Mouse (Mus musculus): ENCODE data around the gene Spn. TPM values are rescaled to one million over a fixed set of nuclear protein-coding genes. Genes with fewer than 3 reads are reported as not detected.
"Not testable (repeated sequence)": the region's sequence is repeated elsewhere in the genome, so short reads cannot be mapped to it uniquely, and the experiment has no call there.

The Spn gene
- total RNA-seq (2015; ENCODE audit: low replicate concordance) (16.2 and 30.2 TPM in 2 replicates), total RNA-seq (2017; ENCODE audit: low replicate concordance) (30.8 and 32.0 TPM in 2 replicates)

DNA sequence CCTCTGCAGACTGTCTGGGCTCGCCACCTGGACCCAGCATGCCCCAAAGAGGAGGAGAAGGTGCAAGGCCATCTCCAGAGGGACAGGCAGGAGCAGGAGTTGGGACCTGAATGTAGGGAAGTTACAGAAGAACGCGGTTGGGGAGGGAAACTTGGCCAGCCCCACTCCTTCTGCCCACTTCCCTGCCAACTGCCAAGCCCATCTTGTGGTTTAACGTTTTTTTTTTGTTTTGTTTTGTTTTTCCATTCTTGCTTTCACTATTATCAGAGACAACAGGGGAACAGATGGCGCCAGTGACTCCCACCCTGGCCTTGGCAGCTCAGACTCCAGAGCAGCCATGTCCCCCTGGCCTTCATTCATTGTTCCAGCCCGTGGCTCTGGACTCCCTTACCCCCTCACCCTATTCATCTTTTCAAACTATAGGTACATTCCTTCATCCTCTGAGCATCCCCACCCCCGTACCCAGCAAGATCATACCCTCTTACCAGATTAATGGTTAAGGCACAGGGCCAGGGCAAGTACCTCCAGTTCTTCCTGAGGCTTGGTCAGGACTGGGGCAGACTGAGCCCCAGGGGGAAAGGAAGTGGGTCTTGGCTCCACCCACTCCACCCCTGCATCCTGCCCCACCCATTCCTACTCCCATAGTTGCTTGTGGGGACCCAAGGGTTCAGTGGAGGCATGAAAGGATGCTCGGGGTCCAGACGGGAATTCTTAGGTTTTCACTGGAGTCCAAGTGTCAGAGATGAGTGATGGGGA lies at the start of gene Spn:
Gene Spn (minus strand): TSS at position 562 of the 756 bp plus-strand sequence.
- ATAC-seq (replicated peaks; ENCODE audit: low FRiP score, poor library complexity, severe bottlenecking): peak; percentile 65

DNA sequence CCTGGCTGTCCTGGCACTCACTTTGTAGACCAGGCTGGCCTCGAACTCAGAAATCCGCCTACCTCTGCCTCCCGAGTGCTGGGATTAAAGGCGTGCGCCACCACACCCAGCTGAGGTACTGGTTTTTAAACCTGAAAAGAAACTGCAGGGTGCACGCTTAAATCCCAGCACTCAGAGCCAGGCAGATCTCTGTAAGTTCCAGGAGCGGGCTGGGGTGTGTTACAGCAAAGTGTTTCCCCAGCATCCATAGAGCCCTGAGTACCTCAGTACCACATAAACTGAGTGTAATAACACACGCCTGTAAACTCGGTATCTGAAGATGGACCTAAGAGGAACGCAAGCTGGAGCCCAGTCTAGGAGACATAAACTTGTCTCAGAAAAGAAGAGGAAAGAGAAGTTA lies 49.7 kb upstream of the Spn start:
- ATAC-seq (replicated peaks; ENCODE audit: low FRiP score, poor library complexity, severe bottlenecking): no peak

GRCm38 (mm10) chr7:127185601-127186000 lies 48.0 kb upstream of the Spn start:
- ATAC-seq (replicated peaks; ENCODE audit: low FRiP score, poor library complexity, severe bottlenecking): 0 out of 2 replicates have a peak, but pooled peaks have one; percentile 22

- no peak for ATAC-seq (replicated peaks; ENCODE audit: low FRiP score, poor library complexity, severe bottlenecking)
Observed at GRCm38 (mm10) chr7:127184720-127185119, 47.1 kb upstream of the Spn start.

GRCm38 (mm10) chr7:127183828-127184227 lies 46.2 kb upstream of the Spn start:
- ATAC-seq (replicated peaks; ENCODE audit: low FRiP score, poor library complexity, severe bottlenecking): peak; percentile 74

DNA sequence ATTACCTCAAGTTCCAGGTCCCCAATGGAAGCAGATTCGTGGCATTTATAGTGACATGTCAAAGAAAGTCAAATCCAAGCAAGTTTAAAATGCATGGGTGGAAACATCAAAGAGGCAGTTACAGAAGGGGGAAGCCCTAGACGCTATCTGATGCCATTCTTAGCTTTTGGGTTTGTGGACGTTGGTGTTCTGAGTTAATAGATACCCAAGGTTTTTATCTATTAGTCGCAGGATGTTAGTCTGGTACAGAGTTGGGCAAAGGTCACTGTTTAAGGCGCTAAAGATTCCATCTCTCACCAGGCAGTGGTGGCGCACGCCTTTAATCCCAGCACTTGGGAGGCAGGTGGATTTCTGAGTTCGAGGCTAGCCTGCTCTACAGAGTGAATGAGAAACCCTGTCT lies 45.7 kb upstream of the Spn start:
- peak; percentile 35; the same call in 1 of the 2 replicates for ATAC-seq (replicated peaks; ENCODE audit: low FRiP score, poor library complexity, severe bottlenecking)

DNA sequence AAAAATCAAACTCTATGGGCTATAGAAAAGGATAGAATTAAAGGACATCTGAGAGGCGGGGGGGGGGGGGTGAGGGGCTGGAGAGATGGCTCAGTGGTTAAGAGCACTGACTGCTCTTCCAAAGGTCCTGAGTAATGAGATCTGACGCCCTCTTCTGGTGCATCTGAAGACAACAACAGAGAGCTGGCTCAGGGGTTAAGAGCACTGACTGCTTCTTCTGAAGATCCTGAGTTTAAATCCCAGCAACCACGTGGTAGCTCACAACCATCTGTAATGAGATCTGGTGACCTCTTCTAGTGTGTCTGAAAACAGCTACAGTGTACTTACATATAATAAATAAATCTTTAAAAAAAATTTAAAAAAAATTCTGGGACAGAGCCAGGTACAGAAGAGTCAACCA lies 44.1 kb upstream of the Spn start:
- not testable (repeated sequence) for ATAC-seq (replicated peaks; ENCODE audit: low FRiP score, poor library complexity, severe bottlenecking)

DNA sequence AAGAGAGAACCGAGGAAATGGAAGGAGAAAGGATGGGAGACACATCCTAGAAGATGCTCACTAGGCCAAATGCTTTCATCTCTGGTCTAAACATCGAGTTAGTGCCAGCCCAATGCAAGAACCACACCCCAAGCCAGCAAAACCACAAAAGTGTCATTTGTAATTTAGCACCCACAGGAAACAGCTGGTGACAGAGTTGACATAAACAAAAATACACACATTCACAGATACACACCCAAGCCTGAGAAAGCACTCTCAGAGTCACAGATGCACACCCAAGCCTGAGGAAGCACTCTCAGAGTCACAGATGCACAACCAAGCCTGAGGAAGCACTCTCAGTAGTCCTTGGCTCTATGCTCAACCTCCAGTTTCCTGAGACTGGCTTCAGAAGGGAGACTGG lies 43.2 kb upstream of the Spn start:
- no peak for ATAC-seq (replicated peaks; ENCODE audit: low FRiP score, poor library complexity, severe bottlenecking)

GRCm38 (mm10) chr7:127176937-127177336 lies 39.3 kb upstream of the Spn start:
- no peak for ATAC-seq (replicated peaks; ENCODE audit: low FRiP score, poor library complexity, severe bottlenecking)

- no peak for ATAC-seq (replicated peaks; ENCODE audit: low FRiP score, poor library complexity, severe bottlenecking)
Observed at GRCm38 (mm10) chr7:127166501-127166900, 28.9 kb upstream of the Spn start.

- no peak for ATAC-seq (replicated peaks; ENCODE audit: low FRiP score, poor library complexity, severe bottlenecking)
Observed at GRCm38 (mm10) chr7:127165607-127166493, 28.2 kb upstream of the Spn start.

DNA sequence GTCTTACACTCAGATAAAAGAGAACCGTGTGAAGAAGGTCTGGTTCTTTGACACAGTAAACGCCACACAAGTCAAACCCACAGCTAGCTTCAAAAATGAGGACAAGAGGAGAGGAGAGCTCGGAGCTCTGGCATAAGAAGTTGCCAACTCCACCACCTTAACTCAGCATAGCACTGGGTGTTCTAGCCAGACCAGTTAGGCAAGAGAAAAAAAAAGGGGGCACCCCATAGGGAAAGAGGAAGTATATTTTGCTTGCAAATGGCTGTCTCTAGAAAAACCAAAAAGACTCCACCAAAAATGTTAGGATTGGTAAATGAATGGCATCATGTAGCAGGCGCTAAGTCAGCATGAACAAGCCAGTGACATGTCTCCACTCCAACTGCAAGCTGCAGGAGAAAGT lies 26.4 kb upstream of the Spn start:
- no peak for ATAC-seq (replicated peaks; ENCODE audit: low FRiP score, poor library complexity, severe bottlenecking)

- no peak for ATAC-seq (replicated peaks; ENCODE audit: low FRiP score, poor library complexity, severe bottlenecking)
Observed at GRCm38 (mm10) chr7:127162546-127162945, 24.9 kb upstream of the Spn start.

DNA sequence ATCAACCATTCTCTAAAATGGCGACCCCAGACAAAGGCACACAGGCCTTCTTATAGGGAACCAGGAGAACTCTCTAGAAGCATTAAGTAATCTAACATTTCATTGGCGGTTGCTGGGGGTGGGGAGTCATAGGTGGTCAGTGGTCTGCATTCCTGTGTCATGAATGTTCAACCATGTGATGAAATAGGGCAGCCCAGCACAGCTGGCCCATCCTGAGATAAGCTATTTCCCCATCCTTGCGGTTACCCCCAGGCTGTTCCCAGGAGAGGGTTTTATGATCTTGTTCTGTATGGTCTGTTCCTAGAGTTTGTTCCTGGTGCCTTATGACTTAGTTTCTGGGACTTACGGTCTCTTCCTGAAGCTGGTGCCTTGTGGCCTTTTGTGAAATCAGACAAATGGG lies 19.9 kb upstream of the Spn start:
- no peak for ATAC-seq (replicated peaks; ENCODE audit: low FRiP score, poor library complexity, severe bottlenecking)

DNA sequence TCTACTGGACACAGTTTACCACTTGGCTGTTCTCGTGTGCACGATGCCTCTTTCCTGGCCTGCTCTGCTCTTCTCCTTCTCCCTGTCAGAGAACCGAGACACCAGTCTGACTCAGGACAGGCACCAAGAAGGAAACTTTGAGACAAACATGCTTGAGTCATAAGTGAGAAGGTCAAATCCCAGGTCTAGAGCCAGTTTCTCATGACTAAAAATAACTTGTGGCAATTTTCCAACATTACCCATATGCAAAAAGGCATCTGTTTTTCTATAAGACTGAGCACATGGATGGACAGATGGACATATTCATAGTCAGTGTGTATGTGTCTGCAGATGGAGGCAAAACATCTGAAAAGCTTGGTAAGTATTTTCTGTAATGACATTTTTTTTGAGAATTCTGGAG lies 15.9 kb upstream of the Spn start:
- ATAC-seq (replicated peaks; ENCODE audit: low FRiP score, poor library complexity, severe bottlenecking): 0 out of 2 replicates have a peak, but pooled peaks have one; percentile 28

DNA sequence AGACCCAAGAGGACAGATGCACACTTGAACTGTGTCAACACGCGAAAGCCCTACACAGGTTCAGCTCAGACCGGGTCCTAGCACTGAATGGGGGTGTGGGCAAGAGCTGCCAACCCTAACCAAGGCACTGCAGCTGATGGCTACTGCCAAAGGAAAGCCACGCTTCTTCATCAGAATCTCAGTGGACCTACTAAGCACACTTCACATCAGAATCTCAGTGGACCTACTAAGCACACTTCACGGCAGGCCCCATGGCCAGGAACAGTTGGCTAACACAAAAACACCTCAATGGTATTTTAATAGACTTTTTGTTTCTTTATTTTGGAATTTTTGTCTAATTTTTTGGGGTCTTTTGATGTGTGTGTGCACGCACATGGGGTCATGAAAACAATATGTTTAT lies 14.8 kb upstream of the Spn start:
- no peak for ATAC-seq (replicated peaks; ENCODE audit: low FRiP score, poor library complexity, severe bottlenecking)

DNA sequence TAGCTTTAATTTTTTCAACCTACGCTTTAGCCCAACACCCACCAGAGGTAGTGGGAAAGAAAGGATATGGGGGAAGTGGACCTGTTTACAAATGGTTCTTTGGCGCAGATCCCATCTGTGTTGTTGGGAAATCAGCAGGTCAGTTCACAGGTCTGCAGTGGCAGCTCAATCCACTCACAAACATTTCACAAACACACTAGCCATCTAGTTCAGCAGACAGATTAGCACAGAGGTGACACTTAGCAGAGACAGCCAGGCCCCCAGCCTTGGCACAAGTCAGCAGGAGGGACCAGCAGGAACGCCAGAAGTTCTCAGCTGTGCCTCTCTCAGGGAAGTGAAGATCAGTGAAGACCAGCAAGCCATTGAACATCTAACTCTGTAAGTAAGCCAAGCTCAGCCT lies 10.3 kb upstream of the Spn start:
- ATAC-seq (replicated peaks; ENCODE audit: low FRiP score, poor library complexity, severe bottlenecking): no peak

GRCm38 (mm10) chr7:127146267-127146603 lies 8.6 kb upstream of the Spn start:
- ATAC-seq (replicated peaks; ENCODE audit: low FRiP score, poor library complexity, severe bottlenecking): no peak

GRCm38 (mm10) chr7:127145387-127146266 lies 8.0 kb upstream of the Spn start:
- no peak for ATAC-seq (replicated peaks; ENCODE audit: low FRiP score, poor library complexity, severe bottlenecking)

DNA sequence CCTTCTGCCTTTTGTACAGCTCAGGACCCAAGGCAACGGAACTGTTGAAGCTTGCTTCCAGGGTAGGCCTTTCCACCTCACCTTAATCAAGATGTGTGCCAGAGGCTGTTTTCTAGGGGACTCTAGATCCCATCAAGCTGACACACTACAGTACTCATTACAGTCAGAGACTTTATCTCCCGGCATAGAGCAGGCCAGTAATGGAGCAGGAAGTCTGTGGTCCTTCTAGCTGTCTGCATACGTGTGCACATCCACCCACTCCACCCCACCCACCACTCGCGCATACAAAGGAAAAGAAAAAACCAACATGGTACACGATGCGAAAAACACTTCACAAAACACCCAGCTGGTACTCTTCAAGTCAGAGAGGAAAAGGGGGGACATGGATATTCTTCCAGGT lies 6.8 kb upstream of the Spn start:
- ATAC-seq (replicated peaks; ENCODE audit: low FRiP score, poor library complexity, severe bottlenecking): peak; percentile 36; the same call in 1 of the 2 replicates

Measured in erythroid progenitor cell, adult 5-6 weeks (primary cell).